Mouse (Mus musculus) kidney, embryonic 15.5 days (tissue): Measurements from ENCODE around the gene Tatdn2. TPM values are rescaled to one million over a fixed set of nuclear protein-coding genes. Genes with fewer than 3 reads are reported as not detected.

Experiments used
- ATAC-seq: fragments of 200-750 bp; cut with Nextera tagmentation; replicated peaks from 2 replicates; pipeline ENCODE4 v1.8.0; 2017; ENCODE audit warnings: moderate TSS enrichment; ENCODE audit not compliant: low FRiP score
- H3K27ac ChIP-seq: fragments of 300-500 bp; sonication (generic); 2 replicates; pipeline ENCODE4 v1.5.1; 2015; ENCODE audit warnings: mild to moderate bottlenecking, inconsistent platforms
- H3K27me3 ChIP-seq: fragments of 300-500 bp; sonication (generic); 2 replicates; pipeline ENCODE4 v1.6.1; 2015; ENCODE audit warnings: inconsistent platforms
- H3K36me3 ChIP-seq: fragments of 300-500 bp; sonication (generic); 2 replicates; pipeline ENCODE4 v1.6.1; 2015; ENCODE audit warnings: inconsistent platforms
- H3K4me1 ChIP-seq: fragments of 300-500 bp; sonication (generic); 2 replicates; pipeline ENCODE4 v1.6.1; 2015; ENCODE audit warnings: inconsistent platforms
- H3K4me2 ChIP-seq: fragments of 300-500 bp; sonication (generic); 2 replicates; pipeline ENCODE4 v1.6.1; 2015; ENCODE audit warnings: moderate library complexity, mild to moderate bottlenecking, inconsistent platforms
- H3K4me3 ChIP-seq: fragments of 300-500 bp; sonication (generic); replicated peaks from 2 replicates; pipeline ENCODE4 v1.5.1; 2015; ENCODE audit warnings: mild to moderate bottlenecking, inconsistent platforms
- H3K9ac ChIP-seq: fragments of 300-500 bp; sonication (generic); 2 replicates; pipeline ENCODE4 v1.6.1; 2015; ENCODE audit warnings: mild to moderate bottlenecking, inconsistent platforms
- H3K9me3 ChIP-seq: fragments of 300-500 bp; sonication (generic); replicated peaks from 2 replicates; pipeline ENCODE4 v1.6.1; 2016; ENCODE audit warnings: inconsistent platforms
- WGBS: fragments of 180-500 bp; shearing (Covaris S2); methylation state at CpG from one replicate; pipeline ENCODE4 v1.1.7; 2015; ENCODE audit warnings: mixed read lengths; 5-methylcytosine and 5-hydroxymethylcytosine counted together
- polyA plus RNA-seq: library from polyadenylated mRNA; unstranded; fragments of >200 nt; fragmentation: Nextera tagmentation; extraction: Ambion mirVana; gene quantifications from 2 replicates; pipeline ENCODE4 v1.2.1, GENCODE M21; 2015

Gene Tatdn2
- 0.49 and 0.77 TPM in 2 replicates for polyA plus RNA-seq

DNA sequence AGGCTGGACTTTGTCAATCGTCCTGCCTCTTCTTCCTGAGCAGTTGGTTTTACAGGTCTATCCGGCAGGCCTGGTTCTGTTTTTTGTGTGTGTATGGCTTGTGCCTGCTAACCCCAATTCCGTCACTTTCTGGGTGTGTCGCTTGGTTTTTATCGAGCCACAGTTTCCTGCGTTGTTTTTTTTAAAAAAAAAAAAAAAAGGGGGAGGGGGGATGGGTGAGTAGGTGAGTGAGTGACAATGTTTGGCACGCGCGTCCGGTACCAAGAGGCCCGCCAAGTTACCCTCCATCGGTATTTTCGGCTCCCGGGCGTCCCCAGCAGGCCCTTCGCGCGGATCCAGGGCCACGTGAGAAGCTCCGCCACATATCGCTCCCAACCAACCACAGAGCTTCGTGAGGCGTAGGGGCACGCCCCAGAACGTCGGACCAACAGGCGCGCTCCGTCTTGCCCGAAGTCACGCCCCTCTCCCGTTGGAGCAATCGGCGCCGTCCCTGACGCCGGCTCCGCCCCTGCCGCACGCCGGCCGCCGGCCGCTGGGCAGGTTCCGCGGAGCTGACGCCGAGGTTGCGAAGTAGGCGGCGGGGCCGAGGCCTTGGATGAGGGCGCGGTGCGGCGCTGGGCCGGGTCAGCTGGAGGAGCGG is at the start of gene Tatdn2:
Gene Tatdn2, plus strand, starts transcription at position 469 of the 640 bp plus-strand sequence.
- peak within 1 kb of the TSS; percentile 87 for H3K9ac ChIP-seq
- H3K27ac ChIP-seq: peak within 1 kb of the TSS; percentile 93
- no peaks in the 10 kb centered on the region for H3K27me3 ChIP-seq
- peak; percentile 99 for ATAC-seq
- peaks cover 46% of the 10 kb centered on the region for H3K4me1 ChIP-seq
- WGBS: under 1% methylated on average over 58 of the region's 58 CpGs
- peak within 1 kb of the TSS; percentile 98 for H3K4me2 ChIP-seq
- peaks cover 22% of the 10 kb centered on the region for H3K36me3 ChIP-seq
- no peaks in the 10 kb centered on the region for H3K9me3 ChIP-seq
- peak within 1 kb of the TSS; percentile 89 for H3K4me3 ChIP-seq

- WGBS: 86% methylated on average over 7 of the region's 7 CpGs
- Histone ChIP-seq H3K4me1 (no peaks in the 10 kb centered on the region), H3K27ac (no peak overlapping the region)
These were observed 47.3 kb upstream of the Tatdn2 start for GRCm38 (mm10) chr6:113649346-113650196.

DNA sequence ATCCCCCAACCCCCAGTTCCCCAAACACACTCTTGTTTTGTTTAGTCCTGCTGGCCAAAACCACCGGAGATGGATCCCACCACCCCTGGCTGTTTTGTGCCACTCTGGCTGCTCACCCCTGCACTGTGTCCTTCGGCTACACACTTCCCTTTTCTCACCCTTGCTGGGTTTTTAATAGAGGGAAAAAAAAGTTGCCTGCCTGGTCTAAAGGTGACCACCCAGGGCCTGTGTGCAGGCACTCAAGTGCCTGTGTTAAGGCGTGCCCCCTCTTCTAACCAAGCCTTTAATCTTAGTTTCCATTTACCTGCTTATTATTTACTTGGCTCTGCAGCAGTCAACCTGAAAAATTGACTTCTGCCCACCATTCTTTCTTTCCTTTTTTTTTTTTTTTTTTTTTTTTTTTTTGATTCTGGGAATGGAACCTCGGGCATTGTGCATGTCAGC is 46.6 kb upstream of the Tatdn2 start:
- Histone ChIP-seq H3K4me1 (peaks cover 4% of the 10 kb centered on the region; the same call in 1 of the 2 replicates), H3K36me3 (no peaks in the 10 kb centered on the region), H3K9me3 (no peaks in the 10 kb centered on the region), H3K4me2 (no peak overlapping the region), H3K4me3 (no peak overlapping the region), H3K27me3 (no peaks in the 10 kb centered on the region), H3K9ac (no peak overlapping the region), H3K27ac (no peak overlapping the region)
- WGBS: 58% methylated on average over 4 of the region's 4 CpGs
- no peak for ATAC-seq

More at GRCm38 (mm10) chr6:113649346-113650196, 47.3 kb upstream of the Tatdn2 start:
- Histone ChIP-seq H3K36me3 (no peaks in the 10 kb centered on the region), H3K9ac (no peak overlapping the region), H3K27me3 (no peaks in the 10 kb centered on the region), H3K4me2 (no peak overlapping the region), H3K9me3 (no peaks in the 10 kb centered on the region), H3K4me3 (no peak overlapping the region)
- no peak for ATAC-seq

DNA sequence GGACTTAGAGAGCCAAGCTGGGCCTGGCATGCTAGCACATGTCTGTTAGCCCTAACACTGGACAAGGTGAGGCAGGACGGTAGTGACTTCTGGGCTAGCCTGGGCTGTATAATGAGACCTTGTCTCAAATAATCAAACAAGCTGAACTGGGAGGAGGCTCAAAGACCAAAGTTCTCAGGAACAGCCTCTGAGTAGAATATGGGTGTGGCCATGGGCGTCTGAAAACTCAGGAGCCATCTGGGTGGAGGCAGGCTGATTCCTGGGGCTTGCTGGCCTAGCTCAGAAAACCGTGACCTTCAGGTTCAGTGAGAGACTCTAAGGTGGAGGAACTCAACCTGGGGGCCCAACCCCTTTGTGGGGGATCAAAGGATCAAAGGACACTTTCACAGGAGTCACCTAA is 45.2 kb upstream of the Tatdn2 start:
- Histone ChIP-seq H3K36me3 (no peaks in the 10 kb centered on the region), H3K4me2 (no peak overlapping the region), H3K4me1 (peaks cover 7% of the 10 kb centered on the region; the same call in 1 of the 2 replicates), H3K9me3 (no peaks in the 10 kb centered on the region), H3K4me3 (no peak overlapping the region), H3K9ac (no peak overlapping the region), H3K27me3 (no peaks in the 10 kb centered on the region), H3K27ac (no peak overlapping the region)
- no peak for ATAC-seq
- WGBS: 66% methylated on average over 3 of the region's 3 CpGs

- Histone ChIP-seq H3K4me1 (peaks cover 21% of the 10 kb centered on the region), H3K27ac (no peak overlapping the region), H3K4me2 (no peak overlapping the region), H3K27me3 (no peaks in the 10 kb centered on the region), H3K4me3 (no peak overlapping the region), H3K36me3 (no peaks in the 10 kb centered on the region), H3K9ac (no peak overlapping the region), H3K9me3 (no peaks in the 10 kb centered on the region)
- 90% methylated on average over 7 of the region's 7 CpGs for WGBS
- no peak for ATAC-seq
These were observed 43.3 kb upstream of the Tatdn2 start for GRCm38 (mm10) chr6:113653551-113653950.

- no peak for ATAC-seq
- H3K9ac ChIP-seq: no peak overlapping the region
- 66% methylated on average over 8 of the region's 8 CpGs for WGBS
- H3K4me3 ChIP-seq: no peak overlapping the region
- no peaks in the 10 kb centered on the region for H3K9me3 ChIP-seq
- no peaks in the 10 kb centered on the region for H3K27me3 ChIP-seq
- no peak overlapping the region for H3K4me2 ChIP-seq
- no peaks in the 10 kb centered on the region for H3K36me3 ChIP-seq
- no peak overlapping the region for H3K27ac ChIP-seq
- peaks cover 26% of the 10 kb centered on the region for H3K4me1 ChIP-seq
These were observed 42.7 kb upstream of the Tatdn2 start for GRCm38 (mm10) chr6:113654102-113654501.

- Histone ChIP-seq H3K4me3 (no peak overlapping the region), H3K9me3 (no peaks in the 10 kb centered on the region), H3K9ac (no peak overlapping the region), H3K27me3 (no peaks in the 10 kb centered on the region), H3K4me2 (no peak overlapping the region), H3K27ac (no peak overlapping the region), H3K4me1 (peaks cover 34% of the 10 kb centered on the region), H3K36me3 (no peaks in the 10 kb centered on the region)
- 42% methylated on average over 16 of the region's 16 CpGs for WGBS
- ATAC-seq: no peak
These were observed 42.0 kb upstream of the Tatdn2 start for GRCm38 (mm10) chr6:113654753-113655397.

- Histone ChIP-seq H3K4me3 (no peak overlapping the region), H3K9me3 (no peaks in the 10 kb centered on the region), H3K27ac (no peak overlapping the region), H3K9ac (no peak overlapping the region), H3K36me3 (no peaks in the 10 kb centered on the region), H3K4me2 (no peak overlapping the region), H3K27me3 (no peaks in the 10 kb centered on the region), H3K4me1 (peaks cover 39% of the 10 kb centered on the region)
- WGBS: 90% methylated on average over 3 of the region's 3 CpGs
- ATAC-seq: no peak
These were observed 41.4 kb upstream of the Tatdn2 start for GRCm38 (mm10) chr6:113655475-113655874.

DNA sequence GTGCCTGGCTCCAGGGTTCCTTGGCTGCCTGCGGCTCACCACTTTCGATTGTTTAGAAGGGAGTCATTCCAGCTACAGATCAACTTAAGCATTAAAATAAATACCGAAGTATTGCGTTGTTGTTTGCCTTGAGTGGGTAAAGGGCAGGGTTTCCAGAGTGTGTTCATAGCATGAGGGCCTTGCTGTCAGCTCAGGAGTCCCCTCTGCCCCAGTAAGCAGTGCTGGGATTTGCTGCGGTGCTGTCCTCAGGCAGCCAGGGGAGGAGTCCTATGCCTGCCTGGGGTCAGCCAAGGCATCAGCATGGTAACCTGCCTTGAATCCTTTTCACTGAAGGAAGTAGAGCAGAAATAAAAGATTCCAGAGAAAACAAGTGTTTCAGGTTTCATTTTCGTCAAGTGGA is 40.0 kb upstream of the Tatdn2 start:
- 74% methylated on average over 6 of the region's 6 CpGs for WGBS
- Histone ChIP-seq H3K27ac (0 out of 2 replicates have a peak overlapping the region, but pooled peaks have one; percentile 37), H3K9ac (no peak overlapping the region), H3K4me1 (peaks cover 53% of the 10 kb centered on the region), H3K36me3 (no peaks in the 10 kb centered on the region), H3K4me3 (no peak overlapping the region), H3K9me3 (no peaks in the 10 kb centered on the region), H3K4me2 (no peak overlapping the region), H3K27me3 (no peaks in the 10 kb centered on the region)
- ATAC-seq: no peak

GRCm38 (mm10) chr6:113658226-113658625 is 38.6 kb upstream of the Tatdn2 start:
- no peak overlapping the region for H3K4me2 ChIP-seq
- H3K9me3 ChIP-seq: no peaks in the 10 kb centered on the region
- WGBS: 58% methylated on average over 3 of the region's 3 CpGs
- no peak overlapping the region for H3K4me3 ChIP-seq
- no peak for ATAC-seq
- H3K9ac ChIP-seq: no peak overlapping the region
- H3K4me1 ChIP-seq: peaks cover 57% of the 10 kb centered on the region
- peak overlapping the region; percentile 72 for H3K27ac ChIP-seq
- H3K36me3 ChIP-seq: no peaks in the 10 kb centered on the region
- no peaks in the 10 kb centered on the region for H3K27me3 ChIP-seq

GRCm38 (mm10) chr6:113659648-113660491 is 37.0 kb upstream of the Tatdn2 start:
- H3K9ac ChIP-seq: no peak overlapping the region
- H3K27me3 ChIP-seq: no peaks in the 10 kb centered on the region
- H3K27ac ChIP-seq: peak overlapping the region; percentile 72
- peaks cover 57% of the 10 kb centered on the region for H3K4me1 ChIP-seq
- WGBS: 55% methylated on average over 8 of the region's 8 CpGs
- no peaks in the 10 kb centered on the region for H3K36me3 ChIP-seq
- no peak overlapping the region for H3K4me3 ChIP-seq
- no peak overlapping the region for H3K4me2 ChIP-seq
- H3K9me3 ChIP-seq: no peaks in the 10 kb centered on the region
- no peak for ATAC-seq
